Comparison of ENCODE assay signal across 23 mouse cellular contexts in genomic region chr14:20804481-20804880, GRCm38 (mm10). TPM values are rescaled to one million over a fixed set of nuclear protein-coding genes. Genes with fewer than 3 reads are reported as not detected.
A peak's percentile ranks its signal among the peaks of the same experiment; 100 is the strongest.
DNase-seq lines count a peak whose midpoint lies in the region; ATAC-seq and TF ChIP-seq lines count a peak whose summit lies in the region.
"Had no signal": no experiment of that assay in that cellular context is flagged by ENCODE, and none has a peak within 500 bp of the region (broad histone marks: within the 10 kb centered on the region; RNA-seq: fewer than 3 reads in every experiment).

No protein-coding gene starts in this region.

- DNase-seq in heart, adult 8-10 months (ENCODE audit: low spot score), result no peak
- DNase-seq in lung, postnatal 25 days (ENCODE audit: low spot score), result no peak
- DNase-seq in spleen, postnatal 36 days (ENCODE audit: low spot score in 2 of 2), result no peak
- DNase-seq in left cerebral cortex, postnatal 10 days (ENCODE audit: extremely low spot score in 1 of 2, low spot score in 2 of 2), result no peak
- DNase-seq: adrenal gland, adult 8-10 months; B cell, adult 2 months; cerebellum, adult 9-11 months; liver, embryonic 13.5 days; lung, adult 2 months; right cerebral cortex, adult 18-20 months; thymus, postnatal 14 days had no signal

- no peak overlapping the region for H3K4me2 ChIP-seq in heart, embryonic 16.5 days (ENCODE audit: low read depth, low read length)
- no peak overlapping the region for H3K4me2 ChIP-seq in lung, embryonic 16.5 days (ENCODE audit: low read depth, low read length)
- no peak overlapping the region for H3K4me2 ChIP-seq in stomach, embryonic 16.5 days (ENCODE audit: low read depth, low read length)
- H3K4me2 ChIP-seq: forebrain, embryonic 12.5 days; hindbrain, embryonic 15.5 days; limb, embryonic 13.5 days; liver, embryonic 13.5 days; midbrain, embryonic 15.5 days; neural tube, embryonic 13.5 days had no signal

- H3K36me3 ChIP-seq in heart, embryonic 16.5 days (ENCODE audit: control insufficient read depth, insufficient read depth), result no peaks in the 10 kb centered on the region
- no peaks in the 10 kb centered on the region for H3K36me3 ChIP-seq in lung, embryonic 16.5 days (ENCODE audit: control insufficient read depth, insufficient read depth, low read length)
- no peaks in the 10 kb centered on the region for H3K36me3 ChIP-seq in stomach, embryonic 16.5 days (ENCODE audit: control insufficient read depth, insufficient read depth, low read length)
- H3K36me3 ChIP-seq: forebrain, embryonic 12.5 days; G1E; hindbrain, embryonic 15.5 days; limb, embryonic 13.5 days; liver, embryonic 13.5 days; midbrain, embryonic 15.5 days; neural tube, embryonic 13.5 days had no signal

- H3K9me3 ChIP-seq in heart, embryonic 16.5 days (replicated peaks; ENCODE audit: control insufficient read depth, low read length), result no peaks in the 10 kb centered on the region
- H3K9me3 ChIP-seq in lung, embryonic 16.5 days (ENCODE audit: control insufficient read depth, low read length), result no peaks in the 10 kb centered on the region
- H3K9me3 ChIP-seq in stomach, embryonic 16.5 days (replicated peaks; ENCODE audit: control insufficient read depth, low read length), result no peaks in the 10 kb centered on the region
- H3K9me3 ChIP-seq: forebrain, embryonic 12.5 days; G1E; hindbrain, embryonic 15.5 days; limb, embryonic 13.5 days; liver, embryonic 13.5 days; midbrain, embryonic 15.5 days; neural tube, embryonic 13.5 days had no signal

- intact Hi-C loops in left cerebral cortex, postnatal 10 days (cut with DNase I), result loop anchor here (5.0 kb wide), 1 partner anchor 193 kb away; no protein-coding TSS in a partner anchor

- H3K9ac ChIP-seq in heart, embryonic 16.5 days (ENCODE audit: low read length), result no peak overlapping the region
- no peak overlapping the region for H3K9ac ChIP-seq in lung, embryonic 16.5 days (ENCODE audit: low read length)
- no peak overlapping the region for H3K9ac ChIP-seq in stomach, embryonic 16.5 days (ENCODE audit: low read length)
- H3K9ac ChIP-seq: forebrain, embryonic 12.5 days; hindbrain, embryonic 15.5 days; limb, embryonic 13.5 days; liver, embryonic 13.5 days; midbrain, embryonic 15.5 days; neural tube, embryonic 13.5 days had no signal

- TF ChIP-seq CTCF in embryonic fibroblast, embryonic 13.5 days (IDR thresholded peaks at IDR 0.05; ENCODE audit: borderline replicate concordance, insufficient read depth, low read length), result no peak

- peak overlapping the region; percentile 84; the same call in 1 of the 2 replicates for H3K27ac ChIP-seq in heart, embryonic 16.5 days (ENCODE audit: low read length)
- peak overlapping the region; percentile 5; the same call in 1 of the 2 replicates for H3K27ac ChIP-seq in lung, embryonic 16.5 days (ENCODE audit: low read length)
- peak overlapping the region; percentile 94 for H3K27ac ChIP-seq in embryonic fibroblast, embryonic 13.5 days (ENCODE audit: insufficient read depth, low read length)
- H3K27ac ChIP-seq in stomach, embryonic 16.5 days (ENCODE audit: low read length), result peak overlapping the region; percentile 66
- H3K27ac ChIP-seq: forebrain, embryonic 12.5 days; hindbrain, embryonic 15.5 days; liver, embryonic 13.5 days; midbrain, embryonic 15.5 days; neural tube, embryonic 13.5 days had no signal

- no peaks in the 10 kb centered on the region for H3K27me3 ChIP-seq in heart, embryonic 16.5 days (ENCODE audit: control insufficient read depth, insufficient read depth, low read length)
- H3K27me3 ChIP-seq in lung, embryonic 16.5 days (ENCODE audit: control insufficient read depth, insufficient read depth, low read depth, low read length), result no peaks in the 10 kb centered on the region
- H3K27me3 ChIP-seq in stomach, embryonic 16.5 days (ENCODE audit: control insufficient read depth, insufficient read depth, low read length), result no peaks in the 10 kb centered on the region
- H3K27me3 ChIP-seq: CH12.LX; forebrain, embryonic 12.5 days; hindbrain, embryonic 15.5 days; limb, embryonic 13.5 days; liver, embryonic 13.5 days; midbrain, embryonic 15.5 days; neural tube, embryonic 13.5 days had no signal

- TF ChIP-seq POLR2A in embryonic fibroblast, embryonic 13.5 days (IDR thresholded peaks at IDR 0.05; ENCODE audit: low read depth, low read length), result no peak

- 46% methylated on average over 5 of the region's 5 CpGs for WGBS in heart, embryonic 16.5 days
- WGBS in lung, embryonic 16.5 days, result 49% methylated on average over 5 of the region's 5 CpGs
- WGBS in stomach, embryonic 16.5 days, result 57% methylated on average over 5 of the region's 5 CpGs

- peaks cover 37% of the 10 kb centered on the region for H3K4me1 ChIP-seq in heart, embryonic 16.5 days (ENCODE audit: control insufficient read depth, insufficient read depth, low read length)
- H3K4me1 ChIP-seq in lung, embryonic 16.5 days (replicated peaks; ENCODE audit: control insufficient read depth, insufficient read depth, low read length), result peaks cover 26% of the 10 kb centered on the region
- peaks cover 8% of the 10 kb centered on the region for H3K4me1 ChIP-seq in embryonic fibroblast, embryonic 13.5 days (ENCODE audit: control insufficient read depth, insufficient read depth, low read length)
- H3K4me1 ChIP-seq in stomach, embryonic 16.5 days (ENCODE audit: control insufficient read depth, insufficient read depth, low read length), result peaks cover 21% of the 10 kb centered on the region
- H3K4me1 ChIP-seq: forebrain, embryonic 12.5 days; liver, embryonic 13.5 days; midbrain, embryonic 15.5 days; neural tube, embryonic 13.5 days had no signal

- H3K4me3 ChIP-seq in heart, embryonic 16.5 days (ENCODE audit: low read length), result no peak overlapping the region
- no peak overlapping the region for H3K4me3 ChIP-seq in lung, embryonic 16.5 days (ENCODE audit: low read length)
- no peak overlapping the region for H3K4me3 ChIP-seq in embryonic fibroblast, embryonic 13.5 days (ENCODE audit: insufficient read depth, low read length)
- H3K4me3 ChIP-seq in stomach, embryonic 16.5 days (replicated peaks; ENCODE audit: low read length), result no peak overlapping the region
- H3K4me3 ChIP-seq: erythroblast, embryonic 14.5 days; forebrain, embryonic 12.5 days; hindbrain, embryonic 15.5 days; limb, embryonic 13.5 days; liver, embryonic 13.5 days; midbrain, embryonic 15.5 days; neural tube, embryonic 13.5 days had no signal

- no peak for ATAC-seq in heart, embryonic 16.5 days (replicated peaks; ENCODE audit: extremely low read depth, insufficient read depth, low FRiP score)
- ATAC-seq in lung, embryonic 16.5 days (ENCODE audit: low read depth), result no peak
- no peak for ATAC-seq in stomach, embryonic 16.5 days (ENCODE audit: insufficient read depth, low FRiP score)
- ATAC-seq: midbrain, embryonic 15.5 days had no signal

RNA-seq across cellular contexts. Expression of gene Camk2g, which starts 10.6 kb away (rescaled TPM):
- polyA plus RNA-seq in heart, embryonic 16.5 days (2015; fragmentation: Nextera tagmentation; extraction: Ambion mirVana), result 81.5 and 103 TPM in 2 replicates
- total RNA-seq in heart, adult 8-10 months (2022), result 10 to 100 TPM; 47.2 to 73.5 (median 58.4) TPM
- polyA plus RNA-seq in lung, embryonic 16.5 days (2015; fragmentation: Nextera tagmentation; extraction: Ambion mirVana), result 33.7 and 37.0 TPM in 2 replicates
- 105 and 138 TPM in 2 replicates for polyA plus RNA-seq in embryonic fibroblast, embryonic 13.5 days (2011; ENCODE audit: insufficient read length, low read depth, missing spikeins)
- 43.7 and 45.3 TPM in 2 replicates for polyA plus RNA-seq in stomach, embryonic 16.5 days (2015; fragmentation: Nextera tagmentation; extraction: Ambion mirVana)
- total RNA-seq in left cerebral cortex, postnatal 10 days (2021), result 100 to 1,000 TPM; 255 to 269 TPM

RNA-seq across cellular contexts. Expression of gene Plau, which starts 32.0 kb away (rescaled TPM):
- polyA plus RNA-seq in heart, embryonic 16.5 days (2015; fragmentation: Nextera tagmentation; extraction: Ambion mirVana), result 1.2 and 1.9 TPM in 2 replicates
- 1 to 10 TPM; 4.9 to 7.7 (median 5.6) TPM for total RNA-seq in heart, adult 8-10 months (2022)
- polyA plus RNA-seq in lung, embryonic 16.5 days (2015; fragmentation: Nextera tagmentation; extraction: Ambion mirVana), result 1.8 and 2.1 TPM in 2 replicates
- 75.9 and 142 TPM in 2 replicates for polyA plus RNA-seq in embryonic fibroblast, embryonic 13.5 days (2011; ENCODE audit: insufficient read length, low read depth, missing spikeins)
- 1.9 and 2.8 TPM in 2 replicates for polyA plus RNA-seq in stomach, embryonic 16.5 days (2015; fragmentation: Nextera tagmentation; extraction: Ambion mirVana)
- total RNA-seq in left cerebral cortex, postnatal 10 days (2021), result 1 to 10 TPM; 3.4 to 4.2 TPM
- polyA plus RNA-seq: erythroblast, embryonic 14.5 days; G1E had no signal

Comparison
In these comparisons a context has a peak if more than half of its experiments do, and no peak if none do; other contexts are left out.
1. H3K27ac ChIP-seq: peak in every context shown above with its lines; median percentile 94 in embryonic fibroblast, embryonic 13.5 days; 84 in heart, embryonic 16.5 days; 66 in stomach, embryonic 16.5 days; 5 in lung, embryonic 16.5 days.
2. RNA of gene Plau, which starts 32.0 kb away (polyA plus RNA-seq): 75.9 to 142 TPM in embryonic fibroblast, embryonic 13.5 days; 1.8 to 2.1 TPM in lung, embryonic 16.5 days, 1.9 to 2.8 TPM in stomach, embryonic 16.5 days and 1.2 to 1.9 TPM in heart, embryonic 16.5 days; every median in the first group is over 10 times any median in the second.